Comparison of ENCODE assay signal across 8 mouse cellular contexts in genomic region chr17:85633619-85634018, GRCm38 (mm10). TPM values are rescaled to one million over a fixed set of nuclear protein-coding genes. Genes with fewer than 3 reads are reported as not detected.
A peak's percentile ranks its signal among the peaks of the same experiment; 100 is the strongest.
DNase-seq lines count a peak whose midpoint lies in the region; ATAC-seq and TF ChIP-seq lines count a peak whose summit lies in the region.

No protein-coding gene starts in this region.

- no peak overlapping the region for H3K9ac ChIP-seq in MEL (ENCODE audit: control insufficient read depth, low read depth, low read length, poor library complexity, severe bottlenecking)
- no peak overlapping the region for H3K9ac ChIP-seq in kidney, embryonic 16.5 days (replicated peaks; ENCODE audit: low read length)
- no peak overlapping the region for H3K9ac ChIP-seq in limb, embryonic 13.5 days

- no peak overlapping the region for H3K4me3 ChIP-seq in MEL (ENCODE audit: control insufficient read depth in 1 of 2, insufficient read depth in 1 of 2, low read depth in 2 of 2, low read length in 2 of 2)
- H3K4me3 ChIP-seq in kidney, embryonic 16.5 days (ENCODE audit: low read length) = no peak overlapping the region
- no peak overlapping the region for H3K4me3 ChIP-seq in limb, embryonic 13.5 days

- H3K36me3 ChIP-seq in MEL (ENCODE audit: control insufficient read depth in 1 of 2, insufficient read depth in 2 of 2, low read length in 2 of 2) = no peaks in the 10 kb centered on the region
- H3K36me3 ChIP-seq in kidney, embryonic 16.5 days (ENCODE audit: insufficient read depth, low read length) = no peaks in the 10 kb centered on the region
- H3K36me3 ChIP-seq in limb, embryonic 13.5 days = no peaks in the 10 kb centered on the region

- peak; percentile 35 to 94 (median 89); a peak in 5 of 6 replicates for TF ChIP-seq CTCF in MEL (IDR thresholded peaks at IDR 0.05 in 2 of 3, conservative IDR thresholded peaks at IDR 0.05 in 1 of 3; ENCODE audit: control insufficient read depth in 1 of 3, insufficient read depth in 1 of 3, low read depth in 2 of 3, low read length in 3 of 3, poor library complexity in 1 of 3, severe bottlenecking in 1 of 3)

- H3K9me3 ChIP-seq in MEL (replicated peaks; ENCODE audit: insufficient read depth, low read length) = no peaks in the 10 kb centered on the region
- H3K9me3 ChIP-seq in kidney, embryonic 16.5 days (ENCODE audit: low read length) = no peaks in the 10 kb centered on the region
- H3K9me3 ChIP-seq in limb, embryonic 13.5 days = no peaks in the 10 kb centered on the region

- WGBS in kidney, embryonic 16.5 days = 0% methylated on average over 13 of the region's 13 CpGs
- WGBS in limb, embryonic 13.5 days = 4% methylated on average over 13 of the region's 13 CpGs

- H3K27ac ChIP-seq in MEL (ENCODE audit: control insufficient read depth, low read depth, low read length) = no peak overlapping the region
- no peak overlapping the region for H3K27ac ChIP-seq in kidney, embryonic 16.5 days (ENCODE audit: low read length)
- H3K27ac ChIP-seq in limb, embryonic 13.5 days = no peak overlapping the region

- H3K4me1 ChIP-seq in MEL (ENCODE audit: control insufficient read depth in 1 of 2, insufficient read depth in 2 of 2, low read length in 2 of 2) = no peaks in the 10 kb centered on the region
- H3K4me1 ChIP-seq in kidney, embryonic 16.5 days (ENCODE audit: insufficient read depth, low read length) = no peaks in the 10 kb centered on the region
- no peaks in the 10 kb centered on the region for H3K4me1 ChIP-seq in limb, embryonic 13.5 days

- DNase-seq in A20 (ENCODE audit: low read depth, low spot score) (peak; percentile 42), MEL (ENCODE audit: low read depth, low spot score) (peak; percentile 63)
- peak; percentile 72 for DNase-seq in cerebellum, adult 9-11 months
- DNase-seq in frontal cortex, postnatal 25 days (ENCODE audit: low spot score in 2 of 2) = peak; percentile 60 to 81
- DNase-seq in retina, postnatal 1 day = peak; percentile 86
- DNase-seq in urinary bladder, postnatal 36 days (ENCODE audit: low spot score in 2 of 2) = peak; percentile 56 to 78

- no peaks in the 10 kb centered on the region; a peak in 1 of 4 replicates for H3K27me3 ChIP-seq in MEL (ENCODE audit: control insufficient read depth in 1 of 2, insufficient read depth in 2 of 2, low read length in 2 of 2)
- H3K27me3 ChIP-seq in kidney, embryonic 16.5 days (ENCODE audit: insufficient read depth, low read length) = peaks cover 60% of the 10 kb centered on the region
- peaks cover 80% of the 10 kb centered on the region for H3K27me3 ChIP-seq in limb, embryonic 13.5 days

- peak; percentile 97 for TF ChIP-seq RAD21 in MEL (IDR thresholded peaks at IDR 0.05; ENCODE audit: low read depth, low read length)

- ATAC-seq in kidney, embryonic 16.5 days (ENCODE audit: low FRiP score, low TSS enrichment) = 0 out of 2 replicates have a peak, but pooled peaks have one; percentile 54
- peak; percentile 67; the same call in 1 of the 2 replicates for ATAC-seq in limb, embryonic 13.5 days (ENCODE audit: low FRiP score, low read depth)

- H3K79me2 ChIP-seq in MEL (ENCODE audit: control insufficient read depth, insufficient read depth, low read length, poor library complexity) = no peaks in the 10 kb centered on the region

- no peak for TF ChIP-seq POLR2A in MEL (IDR thresholded peaks at IDR 0.05; ENCODE audit: control insufficient read depth in 1 of 2, insufficient read depth in 1 of 2, low read depth in 1 of 2, low read length in 2 of 2, poor library complexity in 1 of 2)

- no peak for TF ChIP-seq EP300 in MEL (IDR thresholded peaks at IDR 0.05; ENCODE audit: low read depth in 1 of 2, low read length in 2 of 2)

- no peak overlapping the region for H3K4me2 ChIP-seq in kidney, embryonic 16.5 days (replicated peaks; ENCODE audit: low read depth, low read length)
- no peak overlapping the region for H3K4me2 ChIP-seq in limb, embryonic 13.5 days (replicated peaks)

TF ChIP-seq in MEL, 35 proteins besides CTCF, POLR2A, EP300 and RAD21:
- TF ChIP-seq ZNF384 (IDR thresholded peaks at IDR 0.05; ENCODE audit: low read depth, low read length) = peak; percentile 92
- no peak for TF ChIP-seq ELF1 (IDR thresholded peaks at IDR 0.05; ENCODE audit: low read depth, low read length)
- TF ChIP-seq ZC3H11A (IDR thresholded peaks at IDR 0.05; ENCODE audit: low read depth, low read length) = peak; percentile 89
- no peak for TF ChIP-seq MAX (IDR thresholded peaks at IDR 0.05; ENCODE audit: low read length)
- no peak for TF ChIP-seq E2F4 (IDR thresholded peaks at IDR 0.05; ENCODE audit: borderline replicate concordance, low read depth, low read length)
- TF ChIP-seq CHD2 (IDR thresholded peaks at IDR 0.05; ENCODE audit: low read length) = no peak
- TF ChIP-seq SMC3 (IDR thresholded peaks at IDR 0.05; ENCODE audit: low read depth, low read length) = peak; percentile 92
- TF ChIP-seq POLR2AphosphoS5 (IDR thresholded peaks at IDR 0.05; ENCODE audit: borderline replicate concordance, low read depth, low read length) = no peak

RNA-seq across cellular contexts. Expression of gene Six3, which starts 20.2 kb away (rescaled TPM):
- total RNA-seq in MEL (2012; rRNA removed) = not detected in 2 replicates
- polyA plus RNA-seq in MEL (2012; ENCODE audit: insufficient read depth in 1 of 2, insufficient read length in 2 of 2, low read depth in 1 of 2, low replicate concordance in 2 of 2, missing spikeins in 1 of 2) = not detected
- not detected in 2 replicates for polyA plus RNA-seq in kidney, embryonic 16.5 days (2015; fragmentation: Nextera tagmentation; extraction: Ambion mirVana)
- polyA plus RNA-seq in limb, embryonic 13.5 days (2015; fragmentation: Nextera tagmentation; extraction: Ambion mirVana) = not detected in 2 replicates

RNA-seq across cellular contexts. Expression of gene Six2, which starts 54.5 kb away (rescaled TPM):
- total RNA-seq in MEL (2012; rRNA removed) = 5.8 and 6.4 TPM in 2 replicates
- 10 to 100 TPM in 1 of 2 experiments, not detected in 1; 81.4 TPM for polyA plus RNA-seq in MEL (2012; ENCODE audit: insufficient read depth in 1 of 2, insufficient read length in 2 of 2, low read depth in 1 of 2, low replicate concordance in 2 of 2, missing spikeins in 1 of 2)
- polyA plus RNA-seq in kidney, embryonic 16.5 days (2015; fragmentation: Nextera tagmentation; extraction: Ambion mirVana) = 13.3 and 15.9 TPM in 2 replicates
- 8.7 and 9.7 TPM in 2 replicates for polyA plus RNA-seq in limb, embryonic 13.5 days (2015; fragmentation: Nextera tagmentation; extraction: Ambion mirVana)
